Mouse (Mus musculus): ENCODE results near the gene Ywhaq. TPM values are rescaled to one million over a fixed set of nuclear protein-coding genes. Genes with fewer than 3 reads are reported as not detected.

Gene Ywhaq
- total and polyA plus RNA-seq, 3 experiments: 217 to 392 (median 234) TPM

- dilution Hi-C loops (cut with MboI; ENCODE audit: extremely low pct_ligation_motif_present, extremely low pct_unique_long_range_greater_than_20kb, low sequenced_read_pairs) (no loop called here), in situ Hi-C loops (cut with MboI; ENCODE audit: low pct_ligation_motif_present, low pct_unique_long_range_greater_than_20kb, low sequenced_read_pairs) (loop anchor here (5.0 kb wide), 1 partner anchor 46 kb away; the partner anchor contains the start of gene Ywhaq)
- TF ChIP-seq POLR2AphosphoS2 (IDR thresholded peaks at IDR 0.05; ENCODE audit: low read depth, low read length) (peak; percentile 46; the same call in 1 of the 2 replicates), JUND (conservative IDR thresholded peaks at IDR 0.05; ENCODE audit: low read depth, low read length) (peak; percentile 67), GABPA (IDR thresholded peaks at IDR 0.05; ENCODE audit: insufficient replicate concordance, low read depth, low read length) (no peak), NELFE (IDR thresholded peaks at IDR 0.05; ENCODE audit: low read depth, low read length) (peak; percentile 60; the same call in 1 of the 2 replicates), MAZ (IDR thresholded peaks at IDR 0.05; ENCODE audit: low read depth, low read length) (peak; percentile 73; the same call in 1 of the 2 replicates), MAFK (IDR thresholded peaks at IDR 0.05; ENCODE audit: insufficient replicate concordance, low read length) (peak; percentile 72; the same call in 1 of the 2 replicates), USF2 (conservative IDR thresholded peaks at IDR 0.05; ENCODE audit: low read depth, low read length) (no peak), ETS1 (conservative IDR thresholded peaks at IDR 0.05; ENCODE audit: low read depth, low read length) (peak; percentile 97), ZNF384 (IDR thresholded peaks at IDR 0.05; ENCODE audit: low read depth, low read length) (0 out of 2 replicates have a peak, but pooled peaks have one; percentile 10), MYC (IDR thresholded peaks at IDR 0.05; ENCODE audit: low read depth, low read length) (peak; percentile 64), ELF1 (IDR thresholded peaks at IDR 0.05; ENCODE audit: low read depth, low read length) (peak; percentile 49), MEF2A (IDR thresholded peaks at IDR 0.05; ENCODE audit: borderline replicate concordance, low read depth, low read length) (peak; percentile 85), RAD21 (IDR thresholded peaks at IDR 0.05; ENCODE audit: low read depth, low read length) (no peak; the same call in 1 of the 2 replicates), POLR2A (IDR thresholded peaks at IDR 0.05; ENCODE audit: low read depth, low read length) (peak; percentile 43; the same call in 1 of the 2 replicates), CHD1 (IDR thresholded peaks at IDR 0.05; ENCODE audit: low read depth, low read length) (0 out of 2 replicates have a peak, but pooled peaks have one; percentile 64), E2F4 (IDR thresholded peaks at IDR 0.05; ENCODE audit: insufficient replicate concordance, low read depth, low read length) (no peak), NRF1 (IDR thresholded peaks at IDR 0.05; ENCODE audit: low read depth, low read length) (0 out of 2 replicates have a peak, but pooled peaks have one; percentile 19), TCF12 (IDR thresholded peaks at IDR 0.05; ENCODE audit: low read depth, low read length) (peak; percentile 80), EP300 (IDR thresholded peaks at IDR 0.05; ENCODE audit: low read length) (peak; percentile 86), CTCF (conservative IDR thresholded peaks at IDR 0.05 in 1 of 2, IDR thresholded peaks at IDR 0.05 in 1 of 2; ENCODE audit: low read depth in 2 of 2, low read length in 2 of 2) (no peak), RCOR1 (conservative IDR thresholded peaks at IDR 0.05; ENCODE audit: low read depth, low read length) (peak; percentile 68; the same call in 1 of the 2 replicates), CHD2 (IDR thresholded peaks at IDR 0.05; ENCODE audit: low read length) (peak; percentile 73; the same call in 1 of the 2 replicates), KAT2A (IDR thresholded peaks at IDR 0.05; ENCODE audit: insufficient replicate concordance, low read length) (no peak), IRF4 (IDR thresholded peaks at IDR 0.05; ENCODE audit: low read depth, low read length) (peak; percentile 73), TBP (conservative IDR thresholded peaks at IDR 0.05; ENCODE audit: low read depth, low read length) (no peak), ZKSCAN1 (IDR thresholded peaks at IDR 0.05; ENCODE audit: borderline replicate concordance, low read depth, low read length) (no peak), PAX5 (IDR thresholded peaks at IDR 0.05; ENCODE audit: low read length) (no peak), SIN3A (IDR thresholded peaks at IDR 0.05; ENCODE audit: low read length) (peak; percentile 87), HCFC1 (IDR thresholded peaks at IDR 0.05; ENCODE audit: low read depth, low read length) (peak; percentile 37; the same call in 1 of the 2 replicates), BHLHE40 (IDR thresholded peaks at IDR 0.05; ENCODE audit: low read depth, low read length) (peak; percentile 74), SMC3 (IDR thresholded peaks at IDR 0.05; ENCODE audit: low read depth, low read length) (peak; percentile 32), ZMIZ1 (IDR thresholded peaks at IDR 0.05; ENCODE audit: low read depth, low read length) (peak; percentile 75), JUN (IDR thresholded peaks at IDR 0.05; ENCODE audit: insufficient read depth, low read depth, low read length) (peak; percentile 84), UBTF (IDR thresholded peaks at IDR 0.05; ENCODE audit: low read depth, low read length) (no peak), MXI1 (IDR thresholded peaks at IDR 0.05; ENCODE audit: low read depth, low read length) (peak; percentile 82), USF1 (IDR thresholded peaks at IDR 0.05; ENCODE audit: low read depth, low read length) (no peak), MAX (IDR thresholded peaks at IDR 0.05; ENCODE audit: low read length) (peak; percentile 61), ZC3H11A (IDR thresholded peaks at IDR 0.05; ENCODE audit: low read depth, low read length) (no peak)
These were observed 46.0 kb upstream of the Ywhaq start for GRCm38 (mm10) chr12:21463448-21463891.

More at GRCm38 (mm10) chr12:21463448-21463891, 46.0 kb upstream of the Ywhaq start:
- Histone ChIP-seq H3K9ac (ENCODE audit: insufficient read depth, low read depth) (peak overlapping the region; percentile 49), H3K9me3 (replicated peaks; ENCODE audit: low read length) (no peaks in the 10 kb centered on the region), H3K27me3 (replicated peaks) (no peaks in the 10 kb centered on the region), H3K36me3 (replicated peaks in 1 of 2; ENCODE audit: control insufficient read depth in 1 of 2, insufficient read depth in 1 of 2, low read length in 1 of 2) (no peaks in the 10 kb centered on the region), H3K27ac (ENCODE audit: insufficient read depth, low read depth) (peak overlapping the region; percentile 94), H3K4me1 (ENCODE audit: control insufficient read depth in 1 of 2, insufficient read depth in 2 of 2) (peaks cover 9 to 51% of the 10 kb centered on the region in 2 experiments), H3K79me2 (replicated peaks; ENCODE audit: control insufficient read depth, extremely low read depth, insufficient read depth, poor library complexity, severe bottlenecking) (no peaks in the 10 kb centered on the region), H3K4me3 (replicated peaks in 1 of 3; ENCODE audit: low read depth in 2 of 3, low read length in 2 of 3, poor library complexity in 1 of 3) (peak overlapping the region in 1 of 3 experiments; percentile 10), H3K4me2 (ENCODE audit: insufficient read depth, low read depth, poor library complexity, severe bottlenecking) (peak overlapping the region; percentile 77)
- peak; percentile 95 for DNase-seq (ENCODE audit: extremely low read depth)
